Mouse (Mus musculus) CD4-positive, CD25-positive, alpha-beta regulatory T cell (primary cell): ENCODE results near the gene Tcf7l2. TPM values are rescaled to one million over a fixed set of nuclear protein-coding genes. Genes with fewer than 3 reads are reported as not detected.

Source experiments
- polyA plus RNA-seq: library from polyadenylated mRNA; unstranded; fragments of 100-300 nt; shearing (Covaris generic); gene quantifications from one replicate; pipeline ENCODE4 v1.2.1, GENCODE M21; 2017

The Tcf7l2 gene
- polyA plus RNA-seq: 3.4 TPM

GRCm38 (mm10) chr19:55741439-55741928 is at the start of gene Tcf7l2:
Tcf7l2 (plus strand) TSS chr19:55741820.

